Mouse (Mus musculus) small intestine, adult 2 months (tissue): Measurements from ENCODE around the gene Zfp385c.

ENCODE experiments used
- CTCF ChIP-seq: fragments of 200-500 bp; IDR thresholded peaks from 2 replicates; pipeline ENCODE4 v1.5.1; 2012; ENCODE audit warnings: low read depth, mild to moderate bottlenecking, control low read depth, inconsistent platforms, low read length, moderate library complexity, mixed read lengths; ENCODE audit not compliant: insufficient replicate concordance, insufficient read length; ENCODE audit errors: extremely low read depth
- POLR2A ChIP-seq: fragments of 200-500 bp; IDR thresholded peaks from 2 replicates; pipeline ENCODE4 v1.6.1; 2012; ENCODE audit warnings: low read depth, mild to moderate bottlenecking, control low read depth, inconsistent platforms, low read length, moderate library complexity

GRCm38 (mm10) chr11:100701301-100701700 lies 9.0 kb upstream of the Zfp385c start:
- TF ChIP-seq CTCF (no peak), POLR2A (no peak)
